Mouse (Mus musculus): ENCODE data around the gene Grap2.

Gene Grap2

GRCm38 (mm10) chr15:80602487-80602886, 30.1 kb downstream of the Grap2 start:
- DNase-seq (ENCODE audit: low spot score), result no peak

- no peak for DNase-seq (ENCODE audit: low spot score)
Observed at GRCm38 (mm10) chr15:80604026-80604425, 31.6 kb downstream of the Grap2 start.

DNA sequence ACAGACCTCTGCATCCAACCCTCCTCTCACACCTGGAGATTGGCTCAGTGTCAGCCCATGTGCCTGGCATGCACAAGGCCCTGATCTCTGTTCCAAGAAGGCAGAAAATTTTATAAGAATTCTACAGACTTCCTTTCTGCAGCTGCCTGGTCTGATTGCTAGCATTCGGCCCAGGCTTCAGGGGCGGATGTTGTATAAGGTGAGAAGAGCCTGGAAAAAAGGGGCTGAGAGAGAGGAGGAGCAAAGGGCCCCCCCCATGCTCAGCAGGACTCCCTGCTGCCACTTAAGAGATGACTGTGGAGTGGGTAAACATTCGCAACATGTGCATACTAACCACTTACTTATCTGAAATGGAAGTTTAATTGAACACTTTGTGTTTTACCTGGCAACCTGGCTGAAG, 35.6 kb downstream of the Grap2 start:
- DNase-seq (ENCODE audit: low spot score), result no peak

DNA sequence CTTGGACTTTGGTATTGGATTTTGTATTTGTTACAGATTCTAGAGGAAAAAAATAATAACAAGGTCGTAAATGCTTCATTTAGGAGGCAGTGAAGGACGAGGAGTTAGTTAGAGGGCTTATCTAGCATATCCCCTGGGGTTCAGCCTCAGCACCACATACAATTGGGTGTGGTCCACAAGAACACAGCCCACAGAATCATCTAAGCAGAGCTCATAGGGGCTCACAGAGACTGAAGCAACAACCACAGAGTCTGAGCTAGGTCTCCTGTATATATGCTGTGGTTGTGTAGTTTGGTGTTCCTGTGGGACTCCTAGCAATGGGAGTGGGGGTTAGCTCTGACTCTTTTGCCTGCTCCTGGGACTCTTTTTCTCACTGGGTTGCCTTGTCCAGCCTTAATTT, 37.9 kb downstream of the Grap2 start:
- DNase-seq (ENCODE audit: low spot score), result no peak

- DNase-seq (ENCODE audit: low spot score), result no peak
Observed at GRCm38 (mm10) chr15:80611478-80611877, 39.1 kb downstream of the Grap2 start.

GRCm38 (mm10) chr15:80613904-80614303, 41.5 kb downstream of the Grap2 start:
- DNase-seq (ENCODE audit: low spot score), result no peak

DNA sequence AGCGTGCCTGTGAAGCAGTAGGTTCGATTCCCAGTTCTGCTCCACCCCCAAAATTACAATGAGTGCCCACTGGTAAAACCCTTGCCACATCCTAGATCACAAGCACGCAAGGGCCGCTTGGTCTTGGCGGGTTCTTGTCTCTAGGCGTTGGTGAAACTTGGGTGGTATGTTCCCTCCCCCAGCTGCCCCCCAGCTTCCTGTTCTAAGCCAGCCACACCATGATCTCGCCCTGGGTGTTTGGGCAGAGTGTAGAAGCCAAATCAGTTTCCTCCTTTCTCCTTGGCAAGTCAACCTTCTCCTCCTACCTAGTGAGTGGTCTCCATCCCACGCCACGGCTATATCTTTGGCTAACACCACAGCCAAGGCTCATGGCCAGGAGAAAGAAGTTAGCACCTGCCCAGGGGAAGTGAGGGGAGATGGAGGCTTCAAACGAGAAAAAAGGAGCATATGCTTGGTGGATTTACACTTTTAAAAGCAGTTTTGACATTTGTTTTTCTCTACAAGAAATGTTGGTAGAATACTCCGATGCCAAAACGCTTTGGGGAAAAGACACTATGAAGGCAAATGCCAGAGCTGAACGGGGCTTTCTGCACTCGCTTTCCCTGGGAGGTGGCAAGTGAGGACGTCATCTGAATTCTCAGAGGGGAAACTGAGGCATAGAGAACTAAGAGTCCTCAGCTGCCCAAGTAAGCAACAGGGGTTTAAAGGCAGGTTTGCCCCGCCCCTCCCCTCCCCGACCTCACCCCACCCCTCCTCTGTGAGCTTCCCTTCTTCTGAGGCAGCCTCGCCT, 42.3 kb downstream of the Grap2 start:
- no peak for DNase-seq (ENCODE audit: low spot score)

DNA sequence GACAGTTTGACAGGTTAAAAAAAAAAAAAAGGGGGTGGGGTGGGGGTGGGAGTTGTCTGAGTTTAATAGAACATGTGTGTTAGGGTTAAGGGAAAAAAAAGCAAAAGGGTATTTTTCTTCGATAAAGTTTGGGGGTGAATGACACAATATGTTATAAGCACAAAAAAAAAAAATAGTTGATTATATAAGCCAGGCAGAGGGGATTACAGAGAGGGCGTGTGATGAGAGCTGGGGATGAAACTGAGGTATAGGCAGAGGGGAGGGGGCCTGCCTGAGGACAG, 42.8 kb downstream of the Grap2 start:
- DNase-seq (ENCODE audit: low spot score), result no peak

DNA sequence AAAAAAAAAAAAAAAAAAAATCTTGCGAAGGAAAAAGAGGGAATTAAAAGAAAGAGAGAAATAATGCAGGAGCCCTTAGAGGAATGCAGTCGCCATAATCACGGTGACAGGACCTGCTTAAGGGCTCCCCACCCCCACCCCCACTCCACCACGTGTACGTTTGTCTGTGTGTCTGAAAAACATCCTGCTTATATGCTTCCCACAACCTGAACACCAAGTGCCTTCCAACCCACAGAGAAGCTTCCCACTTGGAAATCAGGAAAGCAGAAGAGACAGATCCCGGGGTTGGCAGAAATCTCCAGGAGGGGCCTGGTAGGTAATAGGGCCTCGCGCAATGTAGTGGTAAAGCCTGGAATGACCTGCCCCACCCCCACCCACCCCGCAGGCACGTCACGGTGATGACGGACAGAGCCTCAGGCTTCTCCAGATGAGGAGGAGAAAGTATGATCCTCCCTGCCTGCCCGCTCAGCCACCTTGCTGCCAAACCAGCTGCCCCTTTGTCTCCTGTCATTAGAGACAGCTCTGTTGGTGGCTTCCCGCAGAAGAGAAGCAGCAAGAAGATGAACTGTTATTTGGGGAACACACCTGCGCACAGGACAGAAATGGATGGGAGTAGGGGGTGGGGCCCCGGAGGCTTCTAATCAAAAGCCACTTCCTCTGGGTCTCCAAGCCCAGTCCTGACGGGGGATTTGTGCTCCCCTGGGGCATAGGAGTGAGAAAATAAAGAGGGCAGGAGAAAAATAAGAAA, 43.4 kb downstream of the Grap2 start:
- DNase-seq (ENCODE audit: low spot score), result no peak

GRCm38 (mm10) chr15:80617839-80618238, 45.4 kb downstream of the Grap2 start:
- DNase-seq (ENCODE audit: low spot score), result no peak

GRCm38 (mm10) chr15:80619166-80619565, 46.8 kb downstream of the Grap2 start:
- no peak for DNase-seq (ENCODE audit: low spot score)

DNA sequence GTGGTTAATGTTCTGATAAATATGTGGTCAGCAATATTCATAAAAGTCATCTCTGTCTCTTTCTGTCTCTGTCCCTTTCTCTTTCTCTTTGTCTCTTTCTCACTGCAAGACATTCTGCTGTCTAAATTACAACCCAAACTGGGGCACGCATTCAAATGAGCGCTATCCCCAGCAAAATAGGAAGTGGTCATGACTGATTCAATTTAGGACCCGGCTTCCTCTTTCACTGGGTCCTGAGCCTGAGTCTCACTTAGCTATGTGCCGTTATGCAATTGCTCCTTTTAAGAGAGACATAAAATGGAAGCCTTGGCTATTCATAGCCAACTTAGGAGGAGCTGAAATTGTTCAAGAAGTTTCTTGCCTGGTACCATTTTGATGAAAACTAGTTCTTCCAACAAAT, 47.4 kb downstream of the Grap2 start:
- no peak for DNase-seq (ENCODE audit: low spot score)

- DNase-seq (ENCODE audit: low spot score), result no peak
Observed at GRCm38 (mm10) chr15:80620371-80620770, 48.0 kb downstream of the Grap2 start.

DNA sequence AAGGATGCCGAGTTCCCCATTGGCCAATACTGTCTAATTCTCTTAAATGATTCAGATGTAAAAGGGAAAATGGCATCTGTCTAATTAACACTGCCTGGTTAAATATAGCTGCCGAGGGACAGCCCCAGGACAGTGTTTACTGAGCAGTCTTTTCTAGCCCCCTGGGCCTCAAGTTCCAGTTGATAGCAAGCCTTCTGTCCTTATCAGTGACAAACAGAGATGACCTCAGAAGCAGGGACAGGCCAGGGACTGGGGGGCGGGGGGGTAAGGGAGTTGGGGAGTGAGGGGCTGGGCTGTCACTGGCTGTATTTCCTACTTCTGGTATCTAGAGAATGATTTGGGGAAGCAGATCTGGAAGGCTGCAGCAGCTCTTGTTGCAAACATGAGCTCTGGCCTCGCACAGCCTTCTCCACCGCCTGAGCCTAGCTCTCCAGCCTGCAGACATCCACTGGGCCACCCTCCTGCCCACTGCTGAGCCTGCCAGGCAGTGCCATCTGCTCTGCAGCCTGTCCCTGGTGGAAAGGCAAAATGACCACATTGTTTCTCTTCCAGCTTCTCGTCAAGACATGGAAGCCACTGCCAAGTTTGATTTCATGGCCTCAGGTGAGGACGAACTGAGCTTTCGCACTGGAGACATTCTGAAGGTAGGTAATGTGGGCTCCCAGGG, 50.9 kb downstream of the Grap2 start:
- no peak for DNase-seq (ENCODE audit: low spot score)

GRCm38 (mm10) chr15:80626472-80626871, 54.1 kb downstream of the Grap2 start:
- no peak for DNase-seq (ENCODE audit: low spot score)

DNA sequence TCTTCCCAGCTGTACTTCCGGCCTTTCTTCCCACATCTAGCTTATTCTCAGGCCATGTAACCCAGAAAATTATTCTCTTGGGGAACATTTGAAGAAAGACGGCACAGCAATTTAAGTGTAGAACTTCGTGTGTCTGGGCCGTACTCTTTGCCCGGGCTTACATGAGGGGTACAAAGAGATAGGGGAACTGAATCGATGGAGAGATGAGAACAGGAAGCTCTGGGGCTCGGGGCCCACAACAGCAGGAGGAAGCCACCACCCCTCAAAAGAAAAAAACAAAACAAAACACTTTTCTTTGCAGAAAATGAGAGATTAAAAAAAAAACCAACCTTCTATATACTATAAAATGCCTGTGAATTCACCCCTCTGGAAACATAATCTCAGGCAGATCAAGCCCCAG, 57.8 kb downstream of the Grap2 start:
- no peak for DNase-seq (ENCODE audit: low spot score)

GRCm38 (mm10) chr15:80630711-80631110, 58.3 kb downstream of the Grap2 start:
- DNase-seq (ENCODE audit: low spot score), result no peak

- DNase-seq (ENCODE audit: low spot score), result no peak
Observed at GRCm38 (mm10) chr15:80631311-80631710, 58.9 kb downstream of the Grap2 start.

DNA sequence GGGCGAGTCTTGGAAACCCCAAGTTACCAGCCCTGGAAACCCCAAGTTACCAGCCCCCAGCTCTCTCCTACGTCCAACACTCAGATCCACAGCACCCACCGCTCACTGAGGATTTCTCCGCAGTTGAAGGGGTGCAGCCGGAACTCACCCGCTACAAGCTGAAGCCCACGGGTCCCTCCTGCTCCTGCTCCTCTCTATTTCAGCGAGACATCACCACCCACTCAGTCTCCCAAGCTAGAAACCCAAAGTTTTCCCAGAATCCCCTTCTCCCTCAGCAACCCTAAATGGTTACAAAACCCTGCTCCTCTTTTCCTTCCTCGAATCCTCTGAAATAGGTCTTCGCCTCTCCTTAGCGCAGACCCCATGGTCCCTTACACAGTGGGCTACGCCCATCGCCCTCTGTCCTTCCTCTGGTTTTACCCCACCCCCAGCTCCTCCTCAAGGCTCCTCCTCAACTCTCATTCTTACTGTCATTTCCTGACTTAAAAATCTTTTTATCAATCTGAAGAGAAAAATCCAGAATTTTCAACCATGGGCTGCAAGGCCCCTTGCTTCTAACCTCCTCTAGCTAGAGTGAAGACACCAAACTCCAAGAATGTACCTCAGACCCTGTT, 60.0 kb downstream of the Grap2 start:
- no peak for DNase-seq (ENCODE audit: low spot score)

GRCm38 (mm10) chr15:80634391-80635193, 62.2 kb downstream of the Grap2 start:
- DNase-seq (ENCODE audit: low spot score), result peak; percentile 31

DNA sequence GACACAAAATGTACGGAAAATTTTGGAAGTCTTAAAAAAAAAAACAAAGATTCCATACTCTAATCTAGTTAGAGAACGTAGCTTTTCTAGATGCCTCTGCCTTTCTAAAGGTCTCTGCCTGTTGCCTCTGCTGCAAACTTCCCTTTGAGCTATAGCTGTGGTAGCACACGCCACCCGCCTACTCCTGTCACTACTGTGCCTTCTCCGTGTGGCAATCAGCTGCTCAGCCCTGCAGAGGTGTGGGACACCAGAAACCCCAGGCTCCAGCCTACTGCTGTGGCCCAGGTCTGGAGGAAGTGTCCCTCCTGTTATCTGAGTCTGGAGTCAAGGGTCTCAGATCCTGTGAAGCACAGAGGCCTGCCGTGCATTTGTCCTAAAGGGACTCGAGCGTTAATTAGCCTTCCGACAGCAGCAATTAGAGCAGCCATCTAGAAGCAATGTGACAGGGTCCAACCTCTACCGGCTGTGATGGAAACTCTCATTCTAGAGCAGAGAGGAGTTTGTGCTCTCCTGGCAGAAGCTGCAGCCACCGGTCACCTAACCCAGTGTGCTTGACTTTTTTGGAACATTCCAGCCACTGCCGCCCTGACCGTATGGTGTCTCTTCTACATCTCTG, 64.5 kb downstream of the Grap2 start:
- DNase-seq (ENCODE audit: low spot score), result no peak

All from ovary, postnatal 14 days (tissue).